Mouse (Mus musculus): Measurements from ENCODE around the gene Mtmr4. TPM values are rescaled to one million over a fixed set of nuclear protein-coding genes. Genes with fewer than 3 reads are reported as not detected.
A peak's percentile ranks its signal among the peaks of the same experiment; 100 is the strongest.

The Mtmr4 gene
- polyA plus RNA-seq (2015; fragmentation: Nextera tagmentation; extraction: Ambion mirVana) = 27.0 and 28.6 TPM in 2 replicates

DNA sequence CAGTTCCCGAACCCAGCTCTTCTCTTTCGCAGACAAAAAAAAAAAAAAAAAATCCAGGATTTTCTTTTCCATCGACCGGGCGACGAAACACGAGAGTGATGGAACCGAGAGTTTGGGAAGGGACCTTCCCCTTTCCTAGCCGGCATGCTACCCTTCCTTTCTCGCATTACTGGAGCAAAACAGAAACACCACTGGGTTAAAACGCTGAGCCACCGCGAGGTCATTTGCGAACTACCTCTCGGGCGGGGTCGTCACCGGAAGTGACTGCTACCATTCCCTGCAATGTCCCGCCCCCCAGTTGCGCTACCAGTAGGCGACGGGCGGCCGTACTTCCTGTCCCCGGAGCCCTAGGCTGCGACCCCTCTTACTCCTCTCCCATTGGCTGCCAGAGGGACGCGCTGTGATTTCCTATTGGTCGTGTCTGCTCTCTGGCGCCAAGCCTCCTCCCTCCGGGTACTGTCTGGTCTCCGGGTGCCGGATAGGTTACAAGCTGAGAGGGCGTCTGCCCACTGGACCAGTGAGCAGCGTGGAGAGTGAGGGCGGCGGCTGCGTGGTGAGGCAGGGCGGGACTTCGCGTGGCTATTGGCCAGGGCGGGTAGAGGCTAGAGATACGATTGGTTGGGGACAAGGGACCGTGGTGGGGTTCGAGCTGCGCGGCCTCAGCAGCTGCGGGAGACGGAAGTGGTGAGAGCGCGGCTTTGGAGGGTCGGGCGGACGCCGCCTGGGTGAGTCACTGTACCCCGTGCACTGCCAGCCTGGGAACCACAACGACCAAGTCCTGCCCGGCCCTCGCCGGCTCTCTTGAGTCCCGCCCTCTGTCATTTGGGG lies at the start of gene Mtmr4:
TSS of gene Mtmr4 (plus strand) at position 637 of the 828 bp plus-strand sequence.
- Histone ChIP-seq H3K4me2 (ENCODE audit: low read depth, low read length) (peak within 1 kb of the TSS; percentile 85), H3K9ac (ENCODE audit: low read length) (peak within 1 kb of the TSS; percentile 90), H3K9me3 (replicated peaks; ENCODE audit: control insufficient read depth, low read length) (no peaks in the 10 kb centered on the region), H3K27ac (ENCODE audit: low read length) (peak within 1 kb of the TSS; percentile 97), H3K4me3 (replicated peaks; ENCODE audit: low read length) (peak within 1 kb of the TSS; percentile 78), H3K27me3 (ENCODE audit: control insufficient read depth, insufficient read depth, low read length) (no peaks in the 10 kb centered on the region), H3K36me3 (ENCODE audit: control insufficient read depth, insufficient read depth, low read length) (no peaks in the 10 kb centered on the region), H3K4me1 (ENCODE audit: control insufficient read depth, insufficient read depth, low read length) (peaks cover 36% of the 10 kb centered on the region)
- under 1% methylated on average over 61 of the region's 61 CpGs for WGBS
- peak; percentile 97 for ATAC-seq (ENCODE audit: insufficient read depth, low FRiP score)

DNA sequence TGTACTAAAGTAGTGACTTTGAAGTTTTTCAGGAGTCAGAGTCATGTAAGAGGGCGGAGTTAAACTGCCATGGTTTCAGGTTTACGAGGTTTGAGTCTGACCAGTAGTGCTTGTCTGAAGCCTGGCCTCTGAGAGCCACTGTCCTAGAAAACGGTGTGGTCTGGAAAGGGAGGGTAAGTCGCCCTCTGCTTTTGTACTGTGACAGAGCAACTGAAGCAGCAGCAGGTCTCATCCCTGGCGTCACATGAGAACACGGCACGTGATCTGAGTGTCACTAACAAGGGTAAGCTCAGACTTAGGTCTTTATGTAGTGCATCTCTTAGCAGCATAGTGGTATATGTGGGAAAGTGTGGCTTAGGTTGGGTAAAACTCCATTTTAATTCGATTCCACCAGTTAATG lies 49.7 kb upstream of the Mtmr4 start:
- Histone ChIP-seq H3K27me3 (ENCODE audit: control insufficient read depth, insufficient read depth, low read length) (no peaks in the 10 kb centered on the region), H3K27ac (ENCODE audit: low read length) (no peak overlapping the region), H3K9ac (ENCODE audit: low read length) (no peak overlapping the region), H3K4me1 (ENCODE audit: control insufficient read depth, insufficient read depth, low read length) (no peaks in the 10 kb centered on the region), H3K9me3 (replicated peaks; ENCODE audit: control insufficient read depth, low read length) (no peaks in the 10 kb centered on the region), H3K4me2 (ENCODE audit: low read depth, low read length) (no peak overlapping the region), H3K36me3 (ENCODE audit: control insufficient read depth, insufficient read depth, low read length) (no peaks in the 10 kb centered on the region), H3K4me3 (replicated peaks; ENCODE audit: low read length) (no peak overlapping the region)
- no peak for ATAC-seq (ENCODE audit: insufficient read depth, low FRiP score)
- 36% methylated on average over 8 of the region's 8 CpGs for WGBS

DNA sequence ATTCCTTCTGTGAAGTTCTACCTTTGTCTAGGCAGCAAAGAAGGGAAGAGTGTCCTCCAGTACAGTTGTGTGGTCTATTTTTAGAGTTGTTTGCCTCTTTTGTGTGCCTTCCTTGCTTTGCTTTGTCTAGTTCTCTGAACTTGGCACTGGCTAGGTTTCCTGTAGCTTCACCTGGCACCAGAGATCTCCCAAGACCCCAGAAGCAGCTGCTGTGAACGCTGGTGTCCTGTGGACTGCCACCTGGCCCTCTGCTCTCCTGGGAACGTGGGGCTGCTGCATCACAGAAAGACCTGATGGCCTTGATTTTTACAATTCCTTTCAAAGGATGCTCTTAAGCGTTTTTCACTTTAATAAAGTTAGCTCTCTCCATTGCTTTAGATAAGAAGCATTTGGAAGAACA lies 49.1 kb upstream of the Mtmr4 start:
- Histone ChIP-seq H3K27ac (ENCODE audit: low read length) (no peak overlapping the region), H3K4me3 (replicated peaks; ENCODE audit: low read length) (no peak overlapping the region), H3K4me2 (ENCODE audit: low read depth, low read length) (no peak overlapping the region), H3K27me3 (ENCODE audit: control insufficient read depth, insufficient read depth, low read length) (no peaks in the 10 kb centered on the region), H3K9me3 (replicated peaks; ENCODE audit: control insufficient read depth, low read length) (no peaks in the 10 kb centered on the region), H3K9ac (ENCODE audit: low read length) (no peak overlapping the region), H3K36me3 (ENCODE audit: control insufficient read depth, insufficient read depth, low read length) (no peaks in the 10 kb centered on the region), H3K4me1 (ENCODE audit: control insufficient read depth, insufficient read depth, low read length) (no peaks in the 10 kb centered on the region)
- ATAC-seq (ENCODE audit: insufficient read depth, low FRiP score) = no peak
- WGBS = 51% methylated on average over 3 of the region's 3 CpGs

DNA sequence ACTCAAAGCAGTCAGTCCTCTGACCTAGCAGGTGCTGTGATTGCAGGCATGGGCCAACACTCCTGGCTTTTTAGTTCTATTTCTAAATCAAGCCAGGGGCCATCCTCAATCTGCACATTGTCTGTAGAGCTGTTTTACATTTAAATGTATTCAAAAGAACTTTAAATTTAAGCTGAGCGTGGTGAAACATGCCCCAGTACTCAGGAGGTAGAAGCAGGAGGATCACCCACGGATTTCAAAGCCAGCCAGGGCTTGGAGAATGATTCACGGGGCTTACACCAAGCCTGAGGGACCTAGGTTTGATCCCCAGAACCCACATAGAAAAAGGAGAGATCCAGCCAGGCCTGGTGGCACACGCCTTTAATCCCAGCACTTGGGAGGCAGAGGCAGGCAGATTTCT lies 38.6 kb upstream of the Mtmr4 start:
- Histone ChIP-seq H3K4me1 (ENCODE audit: control insufficient read depth, insufficient read depth, low read length) (peaks cover 14% of the 10 kb centered on the region), H3K9me3 (replicated peaks; ENCODE audit: control insufficient read depth, low read length) (no peaks in the 10 kb centered on the region), H3K4me2 (ENCODE audit: low read depth, low read length) (no peak overlapping the region), H3K27ac (ENCODE audit: low read length) (no peak overlapping the region), H3K4me3 (replicated peaks; ENCODE audit: low read length) (no peak overlapping the region), H3K36me3 (ENCODE audit: control insufficient read depth, insufficient read depth, low read length) (no peaks in the 10 kb centered on the region), H3K9ac (ENCODE audit: low read length) (no peak overlapping the region), H3K27me3 (ENCODE audit: control insufficient read depth, insufficient read depth, low read length) (no peaks in the 10 kb centered on the region)
- 78% methylated on average over 4 of the region's 4 CpGs for WGBS
- ATAC-seq (ENCODE audit: insufficient read depth, low FRiP score) = no peak

DNA sequence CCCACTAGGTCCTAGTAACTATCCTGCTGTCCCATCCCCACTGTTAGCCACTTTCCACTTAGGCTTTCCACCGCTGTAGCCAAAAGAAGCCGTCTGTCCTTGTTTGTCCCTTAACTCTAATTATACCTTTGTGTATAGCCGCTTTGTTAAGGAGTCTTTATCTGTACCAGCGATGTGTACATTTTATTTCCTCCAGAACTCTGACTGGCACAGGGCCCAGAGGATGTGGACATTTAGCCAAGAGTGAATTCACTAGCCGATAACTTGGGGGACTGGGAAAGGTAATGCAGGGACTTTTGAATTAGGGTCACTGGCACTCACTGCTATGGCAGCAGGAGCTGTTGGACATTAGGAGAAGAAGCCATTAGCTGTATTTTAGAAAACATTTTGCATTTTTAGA lies 37.6 kb upstream of the Mtmr4 start:
- Histone ChIP-seq H3K36me3 (ENCODE audit: control insufficient read depth, insufficient read depth, low read length) (no peaks in the 10 kb centered on the region), H3K9ac (ENCODE audit: low read length) (no peak overlapping the region), H3K4me3 (replicated peaks; ENCODE audit: low read length) (no peak overlapping the region), H3K9me3 (replicated peaks; ENCODE audit: control insufficient read depth, low read length) (no peaks in the 10 kb centered on the region), H3K4me2 (ENCODE audit: low read depth, low read length) (no peak overlapping the region), H3K27ac (ENCODE audit: low read length) (no peak overlapping the region), H3K27me3 (ENCODE audit: control insufficient read depth, insufficient read depth, low read length) (no peaks in the 10 kb centered on the region), H3K4me1 (ENCODE audit: control insufficient read depth, insufficient read depth, low read length) (peaks cover 14% of the 10 kb centered on the region)
- WGBS = 33% methylated on average over 5 of the region's 5 CpGs
- no peak; the same call in 1 of the 2 replicates for ATAC-seq (ENCODE audit: insufficient read depth, low FRiP score)

DNA sequence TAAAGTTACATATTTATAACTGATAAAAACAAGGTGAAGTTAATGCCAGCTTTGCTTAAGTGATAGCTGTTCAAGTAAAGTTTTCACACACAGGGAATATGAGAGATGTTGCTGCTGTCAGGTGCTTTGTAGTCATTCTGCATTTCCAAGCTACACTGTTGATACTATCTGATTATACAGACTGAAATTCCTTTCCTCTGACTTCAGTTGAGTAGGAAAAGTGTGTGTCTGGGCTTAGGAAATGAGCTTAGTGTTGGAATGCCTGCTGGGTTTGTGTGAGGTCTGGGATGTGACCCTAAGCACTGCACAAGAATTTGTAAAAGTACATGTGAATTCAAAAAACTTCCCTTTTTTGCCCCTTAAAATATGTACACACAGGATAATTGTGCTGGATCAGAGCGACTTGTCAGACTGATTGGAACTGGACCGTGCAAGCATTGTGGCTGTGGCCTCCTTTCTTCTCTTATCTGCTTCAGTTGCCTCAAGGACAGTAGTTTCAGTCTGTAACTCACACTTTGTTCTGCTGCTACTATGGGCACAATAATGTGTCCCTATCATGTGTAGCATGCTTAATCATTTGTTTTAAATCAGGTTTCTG lies 36.8 kb upstream of the Mtmr4 start:
- Histone ChIP-seq H3K27me3 (ENCODE audit: control insufficient read depth, insufficient read depth, low read length) (no peaks in the 10 kb centered on the region), H3K4me2 (ENCODE audit: low read depth, low read length) (no peak overlapping the region), H3K27ac (ENCODE audit: low read length) (peak overlapping the region; percentile 44; the same call in 1 of the 2 replicates), H3K4me1 (ENCODE audit: control insufficient read depth, insufficient read depth, low read length) (peaks cover 14% of the 10 kb centered on the region), H3K9ac (ENCODE audit: low read length) (no peak overlapping the region), H3K9me3 (replicated peaks; ENCODE audit: control insufficient read depth, low read length) (no peaks in the 10 kb centered on the region), H3K36me3 (ENCODE audit: control insufficient read depth, insufficient read depth, low read length) (no peaks in the 10 kb centered on the region), H3K4me3 (replicated peaks; ENCODE audit: low read length) (no peak overlapping the region)
- WGBS = 18% methylated on average over 2 of the region's 2 CpGs
- peak; percentile 56; the same call in 1 of the 2 replicates for ATAC-seq (ENCODE audit: insufficient read depth, low FRiP score)

DNA sequence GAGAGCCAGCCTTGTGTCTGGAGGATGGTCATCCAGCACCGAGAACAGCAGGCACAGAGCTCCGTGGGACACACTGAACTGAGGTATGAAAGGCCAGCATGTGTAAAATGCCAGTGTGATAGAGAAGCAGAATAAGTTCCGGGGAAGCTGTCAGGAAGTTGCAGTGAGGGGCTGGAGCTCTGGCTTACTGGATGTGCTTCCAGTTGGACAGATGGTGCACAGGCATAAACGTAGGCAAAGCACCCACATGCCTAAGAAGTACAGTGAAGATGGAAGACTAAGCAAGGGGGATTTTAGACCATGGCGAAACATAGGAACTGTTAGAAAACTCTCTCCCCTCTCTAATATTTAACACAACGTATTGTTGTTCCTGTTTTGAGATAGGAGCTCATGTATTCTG lies 30.8 kb upstream of the Mtmr4 start:
- H3K4me2 ChIP-seq (ENCODE audit: low read depth, low read length) = no peak overlapping the region
- no peaks in the 10 kb centered on the region for H3K4me1 ChIP-seq (ENCODE audit: control insufficient read depth, insufficient read depth, low read length)
- no peaks in the 10 kb centered on the region for H3K9me3 ChIP-seq (replicated peaks; ENCODE audit: control insufficient read depth, low read length)
- no peak overlapping the region for H3K9ac ChIP-seq (ENCODE audit: low read length)
- no peak overlapping the region for H3K27ac ChIP-seq (ENCODE audit: low read length)
- no peak for ATAC-seq (ENCODE audit: insufficient read depth, low FRiP score)
- WGBS = 70% methylated on average over 6 of the region's 6 CpGs
- H3K36me3 ChIP-seq (ENCODE audit: control insufficient read depth, insufficient read depth, low read length) = no peaks in the 10 kb centered on the region
- no peaks in the 10 kb centered on the region for H3K27me3 ChIP-seq (ENCODE audit: control insufficient read depth, insufficient read depth, low read length)
- no peak overlapping the region for H3K4me3 ChIP-seq (replicated peaks; ENCODE audit: low read length)

DNA sequence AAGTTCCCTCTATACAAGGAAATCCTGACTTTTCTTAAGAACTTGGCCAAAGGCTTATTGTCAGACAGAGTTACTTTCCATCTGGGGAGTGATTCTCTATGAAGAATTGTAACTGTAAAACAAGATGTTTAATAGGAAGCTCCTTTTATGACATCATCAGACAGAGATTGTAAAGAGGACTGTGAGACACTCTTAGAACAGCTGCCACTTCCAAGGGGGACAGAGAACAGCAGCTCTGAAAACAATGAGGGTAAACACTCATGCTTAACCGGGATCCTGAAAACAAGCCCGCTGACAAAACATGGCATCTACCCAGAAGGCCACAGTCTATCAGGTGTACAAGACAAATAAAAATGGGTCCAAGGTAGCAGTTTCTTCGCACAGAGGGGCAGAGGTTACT lies 25.5 kb upstream of the Mtmr4 start, which contains the start of gene Gm11492:
TSS of gene Gm11492 (plus strand) at position 153 of the 400 bp plus-strand sequence.
- 78% methylated on average over 3 of the region's 3 CpGs for WGBS
- no peak for ATAC-seq (ENCODE audit: insufficient read depth, low FRiP score)
- Histone ChIP-seq H3K27me3 (ENCODE audit: control insufficient read depth, insufficient read depth, low read length) (no peaks in the 10 kb centered on the region), H3K9ac (ENCODE audit: low read length) (no peak within 1 kb of the TSS), H3K36me3 (ENCODE audit: control insufficient read depth, insufficient read depth, low read length) (no peaks in the 10 kb centered on the region), H3K9me3 (replicated peaks; ENCODE audit: control insufficient read depth, low read length) (no peaks in the 10 kb centered on the region), H3K27ac (ENCODE audit: low read length) (no peak within 1 kb of the TSS), H3K4me1 (ENCODE audit: control insufficient read depth, insufficient read depth, low read length) (no peaks in the 10 kb centered on the region), H3K4me2 (ENCODE audit: low read depth, low read length) (no peak within 1 kb of the TSS), H3K4me3 (replicated peaks; ENCODE audit: low read length) (no peak within 1 kb of the TSS)

DNA sequence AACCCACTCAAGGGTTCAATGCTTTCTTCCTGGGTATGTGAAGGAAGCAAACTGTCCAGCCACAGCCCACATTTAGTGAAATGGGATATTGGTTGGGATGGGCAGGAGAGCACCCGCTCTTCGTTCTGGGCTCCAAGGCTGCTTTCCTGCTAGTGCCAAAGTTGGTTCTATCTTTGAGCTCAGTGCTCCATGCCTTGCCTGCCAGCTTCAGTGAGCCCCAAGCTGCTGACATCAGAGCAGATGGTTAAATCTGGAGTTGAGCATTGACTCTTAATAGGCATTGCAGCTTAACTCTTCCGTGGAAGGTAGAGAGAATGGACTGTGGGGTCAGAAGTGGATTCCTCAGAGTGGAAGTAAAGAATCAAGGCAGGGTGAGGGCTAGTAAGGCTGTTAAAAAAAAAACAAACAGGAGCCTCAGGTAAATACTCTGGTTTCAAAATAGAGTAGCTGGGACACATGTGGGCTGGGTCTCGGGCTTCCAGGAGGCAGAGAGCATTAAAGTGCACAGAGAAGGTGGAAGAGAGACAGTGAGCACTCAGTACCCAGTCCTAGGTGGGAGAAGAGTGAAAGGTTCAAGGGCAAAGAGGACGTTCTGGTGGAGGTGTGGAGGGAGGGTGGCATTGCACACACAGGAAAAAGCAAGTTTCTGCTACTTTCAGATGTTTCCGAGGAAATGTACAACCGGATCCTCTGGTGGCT lies 23.6 kb upstream of the Mtmr4 start, which contains the start of gene Sept4:
TSS of gene Sept4 (plus strand) at position 649 of the 699 bp plus-strand sequence.
- no peak within 1 kb of the TSS for H3K27ac ChIP-seq (ENCODE audit: low read length)
- ATAC-seq (ENCODE audit: insufficient read depth, low FRiP score) = no peak
- H3K4me1 ChIP-seq (ENCODE audit: control insufficient read depth, insufficient read depth, low read length) = no peaks in the 10 kb centered on the region
- WGBS = 70% methylated on average over 7 of the region's 7 CpGs
- no peak within 1 kb of the TSS for H3K9ac ChIP-seq (ENCODE audit: low read length)
- no peak within 1 kb of the TSS for H3K4me2 ChIP-seq (ENCODE audit: low read depth, low read length)
- no peaks in the 10 kb centered on the region for H3K9me3 ChIP-seq (replicated peaks; ENCODE audit: control insufficient read depth, low read length)
- H3K27me3 ChIP-seq (ENCODE audit: control insufficient read depth, insufficient read depth, low read length) = no peaks in the 10 kb centered on the region
- no peaks in the 10 kb centered on the region for H3K36me3 ChIP-seq (ENCODE audit: control insufficient read depth, insufficient read depth, low read length)
- H3K4me3 ChIP-seq (replicated peaks; ENCODE audit: low read length) = no peak within 1 kb of the TSS

Measured in stomach, embryonic 16.5 days (tissue).